Mouse (Mus musculus): Measurements from ENCODE around the gene Rcbtb2.

Gene Rcbtb2

DNA sequence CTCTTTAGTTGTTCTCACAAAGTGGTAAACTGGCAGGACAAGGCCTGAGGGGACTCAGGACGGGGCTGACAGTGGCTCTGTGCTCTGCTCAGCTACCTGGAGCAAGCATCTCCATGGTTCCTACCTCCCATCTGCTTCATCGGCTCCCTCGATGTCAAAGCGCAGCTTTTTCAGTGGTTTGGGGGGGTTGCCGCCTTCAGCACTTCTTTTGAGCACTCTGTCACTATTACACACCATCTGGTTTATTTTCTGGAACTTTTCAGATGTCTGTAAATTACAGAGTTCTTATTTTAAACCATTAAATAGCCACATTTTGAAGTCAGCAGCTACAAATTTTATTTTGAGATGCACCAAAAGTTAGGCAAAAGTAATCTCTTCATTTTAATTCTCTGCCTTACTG is 76.2 kb downstream of the Rcbtb2 start:
- CTCF ChIA-PET: no interaction called here

- CTCF ChIA-PET: no interaction called here
Observed at GRCm38 (mm10) chr14:73201447-73201846, 78.6 kb downstream of the Rcbtb2 start.

GRCm38 (mm10) chr14:73204016-73204415 is 81.2 kb downstream of the Rcbtb2 start:
- CTCF ChIA-PET: interaction anchor here (0.5 kb wide), 1 partner anchor 240 kb away, joined by 6 read pairs; no protein-coding TSS in a partner anchor

DNA sequence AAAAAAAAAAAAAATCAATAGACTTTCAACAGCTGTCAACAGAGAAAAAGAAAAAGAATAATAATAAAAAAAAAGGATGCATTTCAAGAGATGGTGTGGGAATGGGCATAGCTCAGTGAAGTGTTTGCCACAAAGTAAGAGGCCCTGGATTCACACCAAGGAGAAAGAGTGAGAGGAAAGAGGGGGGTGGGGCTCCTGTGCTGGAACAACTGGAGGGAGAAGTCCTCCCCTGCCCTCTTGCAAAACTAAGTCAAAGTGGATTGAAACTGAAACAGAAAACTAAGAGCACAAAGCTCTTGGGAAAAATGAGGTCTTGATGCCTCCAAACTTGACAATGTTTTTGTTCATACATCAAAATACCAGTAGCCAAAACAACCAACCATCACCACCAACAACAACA is 86.4 kb downstream of the Rcbtb2 start:
- CTCF ChIA-PET: no interaction called here

GRCm38 (mm10) chr14:73210196-73210595 is 87.4 kb downstream of the Rcbtb2 start:
- CTCF ChIA-PET: interaction anchor here (0.7 kb wide), 1 partner anchor 95 kb away, joined by 3 read pairs; no protein-coding TSS in a partner anchor

- CTCF ChIA-PET: no interaction called here
Observed at GRCm38 (mm10) chr14:73211477-73211876, 88.6 kb downstream of the Rcbtb2 start.

DNA sequence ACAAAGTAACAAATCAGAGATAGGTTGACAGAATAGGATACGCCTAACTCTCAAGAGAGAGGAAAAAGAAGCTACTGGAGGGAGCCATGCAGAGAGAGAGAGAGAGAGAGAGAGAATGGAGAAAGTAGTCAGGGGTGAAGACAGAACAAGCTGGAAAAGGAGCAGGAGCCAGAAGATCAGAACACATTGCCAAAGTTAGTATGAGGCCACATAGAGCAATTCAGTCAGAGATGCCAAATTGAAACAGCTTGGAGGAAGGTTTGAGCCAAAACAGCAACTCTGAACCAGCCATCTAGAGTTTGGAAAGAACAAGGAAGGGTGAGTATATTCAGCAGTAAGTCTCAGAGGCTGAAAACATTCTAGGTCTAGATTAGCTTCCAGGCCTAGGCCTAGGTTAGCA is 94.2 kb downstream of the Rcbtb2 start:
- CTCF ChIA-PET: no interaction called here

GRCm38 (mm10) chr14:73222316-73222970 is 99.6 kb downstream of the Rcbtb2 start:
- CTCF ChIA-PET: no interaction called here

DNA sequence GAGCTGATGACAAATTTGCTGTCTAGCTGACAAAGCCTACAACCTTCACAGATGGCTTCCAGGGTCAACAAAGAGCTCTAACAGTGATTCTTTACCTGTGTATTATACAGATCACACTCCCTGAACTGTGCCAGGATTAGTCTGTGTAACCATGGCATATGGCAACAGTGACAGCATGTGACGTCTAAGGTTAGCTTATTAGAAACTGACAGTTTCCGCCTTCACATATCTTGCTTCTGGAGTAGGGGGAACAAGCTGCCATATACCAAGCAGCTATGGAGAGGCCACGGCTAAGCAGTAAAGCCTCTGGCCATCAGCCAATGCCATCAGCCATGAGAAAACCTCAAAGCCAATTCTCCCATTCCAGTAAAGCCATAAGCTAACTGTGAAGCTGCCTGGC is 103.5 kb downstream of the Rcbtb2 start:
- CTCF ChIA-PET: no interaction called here

DNA sequence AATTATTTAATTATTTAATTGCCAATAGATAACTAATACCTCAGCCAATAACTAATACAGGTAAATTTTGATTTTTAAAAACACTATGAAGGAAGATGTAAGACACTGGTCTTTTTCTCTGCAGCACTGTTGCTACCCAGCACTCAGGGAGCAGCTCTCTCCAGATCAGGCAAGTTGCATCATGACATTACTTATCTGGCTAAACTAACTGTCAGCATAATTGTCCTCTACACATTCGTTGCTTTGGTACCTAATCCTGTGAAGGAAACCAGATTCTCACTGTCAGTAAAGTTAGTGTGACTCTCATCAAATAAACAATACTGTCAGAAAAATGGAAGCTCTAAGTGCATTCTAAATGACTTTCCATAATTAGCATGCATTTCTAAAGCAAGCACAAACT is 104.0 kb downstream of the Rcbtb2 start:
- CTCF ChIA-PET: no interaction called here

GRCm38 (mm10) chr14:73231286-73231982 is 108.6 kb downstream of the Rcbtb2 start:
- CTCF ChIA-PET: no interaction called here

GRCm38 (mm10) chr14:73234468-73235031 is 111.7 kb downstream of the Rcbtb2 start:
- CTCF ChIA-PET: no interaction called here

DNA sequence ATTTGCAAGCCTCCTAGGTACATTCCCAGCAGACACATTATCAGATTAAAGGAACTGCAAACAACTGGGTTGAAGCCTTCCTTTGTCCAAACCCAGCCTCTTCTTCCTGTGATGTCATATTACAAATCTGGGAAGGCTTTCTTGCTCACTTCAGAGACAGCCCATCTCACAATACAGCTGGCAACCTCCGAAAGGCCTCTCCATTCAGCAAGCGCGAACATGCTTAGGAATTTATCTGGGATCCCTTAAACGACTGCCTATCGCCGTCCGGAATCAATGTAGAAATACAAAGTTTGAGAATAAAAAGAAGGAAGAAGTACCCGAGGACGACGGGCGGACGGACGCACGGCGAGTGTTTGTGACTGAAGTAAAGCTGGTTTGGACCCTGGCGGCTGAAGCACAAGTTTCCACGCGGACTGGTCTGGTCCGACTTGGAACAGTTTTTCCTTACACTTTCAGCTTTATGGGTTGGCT is 115.0 kb downstream of the Rcbtb2 start, which contains the start of gene Lpar6:
TSS of gene Lpar6 (plus strand) at position 48 of the 474 bp plus-strand sequence.
- CTCF ChIA-PET: interaction anchor here (0.7 kb wide), 1 partner anchor 17 kb away, joined by 4 read pairs; no protein-coding TSS in a partner anchor

DNA sequence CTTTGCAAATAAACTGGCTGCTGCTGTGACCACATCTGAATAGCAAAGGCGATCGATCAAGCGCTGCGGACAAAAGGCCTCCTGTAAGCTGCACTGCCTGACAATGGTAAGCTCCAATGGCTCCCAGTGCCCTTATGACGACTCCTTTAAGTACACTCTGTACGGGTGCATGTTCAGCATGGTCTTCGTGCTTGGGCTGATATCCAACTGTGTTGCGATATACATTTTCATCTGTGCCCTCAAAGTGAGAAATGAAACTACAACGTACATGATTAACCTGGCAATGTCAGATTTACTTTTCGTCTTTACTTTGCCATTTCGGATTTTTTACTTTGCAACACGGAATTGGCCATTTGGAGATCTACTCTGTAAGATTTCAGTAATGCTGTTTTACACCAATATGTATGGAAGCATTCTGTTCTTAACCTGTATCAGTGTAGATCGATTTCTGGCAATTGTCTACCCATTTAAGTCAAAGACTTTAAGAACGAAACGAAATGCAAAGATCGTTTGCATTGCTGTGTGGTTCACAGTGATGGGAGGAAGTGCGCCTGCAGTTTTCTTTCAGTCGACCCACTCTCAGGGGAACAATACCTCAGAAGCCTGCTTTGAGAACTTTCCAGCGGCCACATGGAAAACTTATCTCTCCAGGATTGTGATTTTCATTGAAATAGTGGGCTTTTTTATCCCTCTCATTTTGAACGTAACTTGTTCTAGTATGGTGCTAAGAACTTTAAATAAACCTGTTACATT is 115.8 kb downstream of the Rcbtb2 start:
- CTCF ChIA-PET: interaction anchor here (0.5 kb wide), 1 partner anchor 222 kb away, joined by 15 read pairs; no protein-coding TSS in a partner anchor

DNA sequence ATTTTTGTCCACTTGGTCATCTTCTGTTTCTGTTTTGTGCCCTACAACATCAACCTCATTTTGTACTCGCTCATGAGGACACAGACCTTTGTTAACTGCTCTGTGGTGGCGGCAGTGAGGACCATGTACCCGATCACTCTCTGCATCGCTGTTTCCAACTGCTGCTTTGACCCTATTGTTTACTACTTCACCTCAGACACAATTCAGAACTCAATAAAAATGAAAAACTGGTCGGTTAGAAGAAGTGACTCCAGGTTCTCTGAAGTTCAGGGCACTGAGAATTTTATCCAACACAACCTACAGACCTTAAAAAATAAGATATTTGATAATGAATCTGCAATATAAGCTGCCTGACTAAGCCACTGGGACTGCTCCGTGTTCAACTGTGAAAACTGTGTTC is 116.5 kb downstream of the Rcbtb2 start:
- CTCF ChIA-PET: interaction anchor here (0.5 kb wide), 1 partner anchor 221 kb away, joined by 15 read pairs; no protein-coding TSS in a partner anchor

- CTCF ChIA-PET: no interaction called here
Observed at GRCm38 (mm10) chr14:73239857-73240256, 117.0 kb downstream of the Rcbtb2 start.

GRCm38 (mm10) chr14:73244061-73244597 is 121.3 kb downstream of the Rcbtb2 start:
- CTCF ChIA-PET: no interaction called here

DNA sequence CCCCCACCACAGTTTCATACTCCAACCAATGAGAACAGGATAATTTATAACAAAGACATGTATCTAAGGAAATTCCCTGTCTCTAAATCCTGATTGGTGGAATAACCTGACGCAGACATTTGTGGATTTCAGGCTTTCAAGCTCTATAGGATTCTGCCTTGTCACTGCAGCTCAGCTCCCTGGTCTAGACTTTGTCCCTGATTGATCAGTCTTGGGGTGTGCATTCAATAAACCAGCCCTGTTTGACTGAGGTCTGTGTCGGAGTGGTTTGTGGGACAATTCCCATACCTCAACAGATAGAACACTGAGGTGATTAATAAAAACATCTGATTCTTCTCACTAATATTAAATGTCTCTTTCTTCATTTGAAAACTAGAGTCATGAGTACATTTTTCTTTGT is 127.2 kb downstream of the Rcbtb2 start:
- CTCF ChIA-PET: no interaction called here

GRCm38 (mm10) chr14:73252276-73252675 is 129.4 kb downstream of the Rcbtb2 start:
- CTCF ChIA-PET: no interaction called here

GRCm38 (mm10) chr14:73253453-73254251 is 130.8 kb downstream of the Rcbtb2 start:
- CTCF ChIA-PET: no interaction called here

GRCm38 (mm10) chr14:73254412-73254811 is 131.6 kb downstream of the Rcbtb2 start:
- CTCF ChIA-PET: interaction anchor here (0.7 kb wide), 1 partner anchor 25 kb away, joined by 3 read pairs; no protein-coding TSS in a partner anchor
